Mouse (Mus musculus) ovary, postnatal 14 days (tissue): Measurements from ENCODE around the gene Chchd1.

Experiments used
- DNase-seq: peaks from one replicate; pipeline ENCODE4 v3.0.0; 2022; ENCODE audit warnings: low spot score

Gene Chchd1

DNA sequence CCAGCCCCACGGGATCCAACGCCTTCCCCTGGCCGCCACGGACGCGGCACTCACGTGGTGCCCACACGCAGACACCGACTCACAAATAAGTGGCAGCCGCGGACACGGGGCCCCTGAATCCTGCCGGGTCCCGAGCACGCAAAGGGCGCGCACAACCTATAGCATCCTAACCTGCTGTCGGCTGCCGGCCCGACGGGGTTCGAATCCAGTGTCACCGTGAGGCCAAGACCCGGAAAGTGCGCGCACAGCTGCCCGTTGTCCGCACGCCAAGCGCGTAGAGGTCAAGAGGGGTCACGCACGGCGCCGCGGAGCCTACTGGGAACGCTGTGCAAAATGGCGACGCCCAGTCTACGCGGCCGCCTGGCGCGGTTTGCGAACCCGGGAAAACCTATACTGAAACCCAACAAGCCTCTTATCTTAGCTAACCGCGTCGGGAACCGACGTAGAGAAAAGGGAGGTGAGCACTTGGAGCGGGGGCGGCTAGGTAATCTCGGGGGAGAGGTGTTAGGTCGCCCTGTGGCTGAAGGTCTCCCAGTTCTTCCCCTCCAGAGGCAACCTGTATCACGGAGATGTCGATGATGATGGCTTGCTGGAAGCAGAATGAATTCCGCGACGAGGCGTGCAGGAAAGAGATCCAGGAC, at the start of gene Chchd1:
TSS of gene Chchd1 (plus strand) at position 266 of the 641 bp plus-strand sequence.
- peak; percentile 92 for DNase-seq

DNA sequence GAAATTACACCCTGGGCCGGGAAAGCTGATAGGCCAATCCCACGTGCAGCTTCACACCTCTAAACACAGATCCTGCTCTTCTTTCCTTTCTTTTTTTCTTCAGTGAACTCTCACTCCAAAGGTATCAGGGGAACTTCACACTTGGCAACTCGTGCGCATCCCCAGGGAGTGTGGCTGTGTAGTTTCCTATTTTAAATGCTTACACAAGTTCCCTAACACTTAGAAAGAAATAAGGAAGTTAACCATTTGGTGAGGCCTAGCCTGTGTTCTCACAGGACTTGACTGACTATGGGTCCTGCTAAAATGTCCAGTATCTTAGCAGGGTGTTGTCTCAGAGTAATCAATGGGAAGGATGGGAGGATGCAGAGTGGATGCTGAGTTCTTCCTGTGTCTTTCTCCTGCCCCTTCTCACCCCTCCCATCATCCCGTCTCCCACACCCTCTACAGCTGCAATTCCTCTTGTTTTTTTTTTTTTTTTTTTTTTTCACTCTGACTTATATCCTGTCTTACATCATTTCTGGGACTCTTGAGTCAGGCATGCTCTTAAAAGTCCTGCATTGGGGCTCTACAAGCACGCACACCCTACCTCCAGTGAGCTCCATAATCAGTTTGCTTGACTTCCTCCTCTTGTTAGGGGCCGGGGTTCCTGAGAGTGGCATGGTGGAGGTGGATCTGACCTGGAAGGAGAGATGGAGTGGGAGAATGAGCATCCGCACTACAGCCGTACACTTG, 48.0 kb upstream of the Chchd1 start:
- DNase-seq: no peak

DNA sequence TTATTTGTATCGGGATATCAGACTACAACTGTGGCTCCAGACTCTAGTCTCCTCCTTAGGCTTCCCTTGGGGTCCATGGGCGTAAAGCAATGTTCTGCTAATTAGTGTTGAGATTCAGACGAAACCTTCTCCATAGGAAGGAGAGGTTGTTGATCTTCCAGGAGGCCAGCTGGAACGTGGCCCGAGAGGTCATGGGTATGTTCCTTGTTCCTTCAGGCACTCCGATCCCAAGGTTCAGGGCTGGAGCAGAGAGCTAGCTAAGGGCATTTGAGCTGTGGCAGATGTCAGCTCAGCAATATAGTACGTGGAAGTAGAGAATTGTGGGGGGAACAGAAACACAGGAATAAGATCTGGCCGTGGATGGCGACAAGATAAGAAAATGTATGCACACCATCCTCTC, 47.1 kb upstream of the Chchd1 start:
- DNase-seq: no peak

DNA sequence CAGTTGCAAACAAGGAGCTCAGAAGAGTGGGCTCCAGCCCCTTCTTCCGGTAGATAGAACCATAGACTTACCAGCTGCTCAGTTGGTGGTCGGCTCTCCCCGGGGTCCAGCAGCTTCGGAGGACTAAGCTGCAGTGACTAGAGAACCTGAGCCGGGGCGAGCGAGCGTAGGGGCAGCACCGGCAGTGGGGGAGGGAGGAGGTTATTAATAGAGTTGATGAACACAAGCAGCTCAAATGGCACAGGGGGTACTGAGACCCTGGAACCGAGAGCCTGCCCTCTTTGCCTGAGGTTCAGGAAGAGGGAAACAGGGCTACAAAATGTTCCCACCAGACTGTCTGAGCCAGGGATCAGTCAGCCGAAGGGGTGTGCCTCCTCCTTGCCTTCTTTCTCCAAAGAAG, 46.4 kb upstream of the Chchd1 start, which contains the start of gene Myoz1:
TSS of gene Myoz1 (minus strand) at position 180 of the 400 bp plus-strand sequence.
- no peak for DNase-seq

DNA sequence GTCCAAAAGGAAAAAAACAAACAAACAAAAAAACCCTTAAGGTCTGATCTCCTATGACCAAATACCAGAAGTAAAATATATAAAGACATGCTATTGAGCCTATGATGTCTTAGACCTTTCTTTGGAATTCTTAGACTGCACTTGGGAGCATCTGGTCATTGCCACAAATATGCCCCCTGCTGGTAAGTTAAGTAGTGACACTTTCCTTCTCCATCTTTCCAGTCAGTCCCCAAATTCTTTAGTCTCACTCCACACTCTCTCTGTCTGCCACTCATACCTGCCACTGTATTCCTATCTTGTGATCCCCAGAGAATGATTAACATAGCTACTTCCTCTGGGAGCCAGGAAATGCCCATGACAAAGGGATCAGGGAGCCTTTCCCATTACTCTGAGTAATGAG, 44.5 kb upstream of the Chchd1 start:
- no peak for DNase-seq

DNA sequence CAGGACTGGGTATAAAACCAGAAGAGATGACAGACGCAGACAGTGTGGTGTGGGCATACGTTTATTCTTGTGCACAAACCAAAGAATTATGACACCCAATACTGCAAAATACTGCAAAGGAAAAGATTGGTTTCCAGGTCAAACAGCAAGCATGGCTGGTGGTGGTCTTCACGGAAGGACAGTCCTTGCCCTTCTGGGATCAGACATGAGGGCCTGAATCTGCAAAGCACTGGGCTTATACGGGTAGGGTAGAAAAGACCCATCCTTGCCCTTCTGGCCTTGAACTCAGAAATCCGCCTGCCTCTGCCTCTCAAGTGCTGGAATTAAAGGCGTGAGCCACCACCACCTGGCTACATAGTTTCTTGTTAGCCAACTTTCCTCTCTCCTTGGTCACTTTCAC, 43.9 kb upstream of the Chchd1 start:
- DNase-seq: no peak

DNA sequence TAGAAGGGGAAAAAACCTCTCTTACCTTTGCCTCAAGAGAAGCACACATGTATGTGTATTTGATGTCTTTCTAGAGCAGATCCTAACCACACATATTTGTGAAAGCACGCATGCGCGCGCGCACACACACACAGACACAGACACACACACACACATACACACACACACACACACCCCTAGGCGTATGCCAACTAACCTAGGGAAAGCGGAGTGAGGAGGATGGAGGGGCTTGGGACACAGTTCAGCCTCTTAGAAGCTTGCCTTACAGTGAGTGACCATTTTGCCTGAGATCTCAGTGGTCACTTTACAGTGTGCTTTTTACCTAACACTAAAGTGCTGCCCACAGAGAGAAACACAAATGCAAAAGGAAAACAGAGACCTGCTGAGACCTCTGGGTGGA, 43.1 kb upstream of the Chchd1 start:
- DNase-seq: no peak

DNA sequence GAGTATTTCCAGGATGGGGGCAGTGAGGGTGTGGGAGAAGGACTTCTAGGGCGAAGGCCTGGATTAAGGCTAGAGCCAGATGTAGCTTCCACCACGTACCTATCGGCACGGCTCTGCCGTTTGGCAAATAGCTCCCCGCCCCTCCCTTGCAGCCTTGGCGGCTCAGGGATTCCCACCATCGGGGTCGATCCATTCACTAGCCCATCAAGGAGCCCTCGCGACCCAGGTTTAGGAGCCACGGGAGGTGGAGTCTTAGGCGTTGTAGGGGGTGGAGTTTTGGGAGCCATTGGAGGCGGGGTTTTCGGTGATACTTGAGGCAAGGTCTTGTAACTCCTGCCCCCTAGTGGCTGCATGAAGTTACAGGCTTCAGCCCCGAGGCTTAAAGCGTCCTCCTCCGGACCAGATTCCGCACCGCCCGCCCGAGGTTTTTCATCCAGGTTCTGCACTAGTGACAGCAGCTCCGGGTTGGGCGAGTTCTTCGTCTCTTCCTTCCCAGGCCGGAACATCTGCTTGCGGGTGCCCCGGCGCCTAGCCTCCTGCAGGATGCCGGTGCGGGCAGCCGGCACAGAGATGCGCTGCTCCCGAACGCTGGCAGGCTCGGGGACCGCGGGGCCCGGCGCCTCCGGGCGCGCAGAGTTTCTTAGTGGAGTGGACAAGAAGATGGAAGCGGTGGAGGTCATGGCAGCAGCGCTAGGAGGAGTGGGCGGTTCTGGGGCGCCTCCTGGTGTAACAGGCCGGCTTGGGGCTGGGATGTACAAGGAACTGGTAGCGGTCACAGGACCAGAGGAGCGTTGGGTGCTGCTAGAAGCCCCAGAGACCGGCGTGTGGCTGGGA, 41.8 kb upstream of the Chchd1 start:
- DNase-seq: peak; percentile 91

DNA sequence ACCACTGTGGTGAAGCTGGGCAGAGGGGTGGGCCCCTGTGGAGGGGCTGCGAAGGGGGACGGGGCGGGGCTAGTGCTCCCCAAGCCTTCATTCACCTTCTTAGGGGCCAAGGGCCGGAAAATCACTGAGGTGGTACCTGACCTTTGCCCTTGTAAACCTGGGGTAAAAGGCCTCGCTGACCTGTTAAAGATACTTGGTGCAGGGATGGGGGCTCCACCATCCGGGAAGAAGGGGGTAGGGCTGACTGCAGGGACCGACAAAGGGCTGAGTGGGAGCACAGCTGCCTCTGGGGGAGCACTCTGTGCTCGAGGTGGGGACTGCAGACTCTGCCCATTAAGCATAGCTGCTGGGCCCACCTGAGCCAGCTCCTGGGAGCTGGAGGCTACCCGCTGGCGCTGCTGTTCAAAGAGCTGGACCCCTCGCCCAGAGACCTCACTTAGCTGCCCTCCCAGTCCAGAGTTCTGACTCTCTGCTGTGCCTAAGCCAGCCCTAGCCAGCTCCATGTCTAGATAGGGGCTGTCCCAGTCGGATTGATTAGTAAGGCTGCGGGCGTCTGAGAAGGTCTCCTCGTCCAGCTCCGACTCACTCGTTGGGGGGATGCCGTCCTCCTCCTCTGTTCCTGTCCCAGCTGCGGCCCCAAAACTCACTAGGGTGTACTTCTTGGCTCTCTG, 41.0 kb upstream of the Chchd1 start:
- DNase-seq: no peak

DNA sequence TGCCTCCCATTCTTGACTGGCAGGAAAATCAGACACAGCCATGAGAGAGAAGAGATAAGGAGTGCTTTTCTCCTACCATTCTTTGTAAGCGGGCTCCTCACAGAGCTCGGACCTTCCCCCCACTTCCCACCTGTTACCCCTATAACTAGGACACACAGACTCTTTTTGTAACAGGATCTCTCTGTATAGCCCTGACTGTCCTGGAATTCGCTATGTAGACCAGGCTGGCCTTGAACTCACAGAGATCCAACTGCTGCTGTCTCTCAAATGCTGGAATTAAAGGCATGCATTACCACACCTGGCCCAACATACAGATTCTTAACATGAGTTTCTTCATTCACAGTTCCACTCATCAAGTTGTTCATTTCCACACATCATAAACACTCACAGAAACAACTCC, 40.1 kb upstream of the Chchd1 start:
- no peak for DNase-seq

DNA sequence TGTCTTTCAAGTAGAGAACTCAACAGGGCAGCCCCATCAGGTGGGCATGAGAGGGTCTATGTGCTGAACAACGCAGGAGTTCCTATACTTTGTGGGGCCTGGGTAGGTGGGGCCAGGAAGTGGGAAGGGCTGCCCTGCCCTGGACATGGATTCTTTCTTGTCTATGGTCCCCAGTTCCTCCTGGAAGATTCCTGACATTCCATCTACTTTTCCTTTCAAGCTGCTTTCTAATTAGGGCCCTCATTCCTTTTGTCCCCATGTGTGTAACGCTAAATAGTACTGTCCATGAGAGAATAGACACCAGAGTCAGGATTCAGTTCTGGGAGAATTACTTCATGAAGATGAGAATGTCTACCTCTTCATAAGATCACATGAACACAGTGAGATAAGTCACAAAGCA, 39.2 kb upstream of the Chchd1 start:
- DNase-seq: no peak

DNA sequence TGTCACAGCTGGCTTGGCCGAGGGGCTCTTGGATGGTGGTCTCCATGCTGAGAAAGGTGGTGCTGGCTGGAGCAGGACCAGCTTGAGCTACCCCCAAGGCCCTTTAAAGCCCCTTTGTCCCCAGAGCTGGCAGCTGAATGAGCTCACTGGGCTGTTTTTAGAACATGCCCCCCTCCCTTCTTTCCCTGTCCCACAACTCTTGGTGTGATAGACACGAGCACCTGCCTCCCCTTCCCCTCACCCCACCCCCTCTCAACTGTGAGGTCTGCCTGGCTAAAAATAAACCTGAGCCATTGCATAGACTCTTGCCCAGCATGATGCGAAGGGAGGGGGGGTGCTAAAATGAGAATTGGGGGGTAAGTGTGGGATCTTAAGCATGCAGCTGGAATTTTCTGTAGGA, 38.4 kb upstream of the Chchd1 start:
- DNase-seq: no peak

DNA sequence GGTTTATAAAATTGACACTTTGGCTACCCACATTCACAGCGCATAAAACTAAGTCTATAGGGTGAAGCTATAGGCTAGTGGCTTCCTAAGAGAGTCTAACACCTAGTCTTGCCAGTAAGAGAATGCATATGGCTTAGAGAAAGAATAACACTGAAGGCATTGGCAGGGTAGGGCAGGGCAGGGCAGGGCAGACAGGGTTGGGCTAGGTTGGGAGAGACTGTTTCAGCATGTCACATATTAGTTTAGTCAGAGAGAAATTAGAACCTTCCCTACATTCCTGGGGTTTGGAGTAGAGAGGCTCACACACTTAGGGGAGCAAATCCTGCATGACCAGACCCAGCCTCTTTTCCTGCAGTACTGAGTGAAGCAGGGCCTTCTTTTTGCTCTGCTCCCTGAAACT, 35.3 kb upstream of the Chchd1 start:
- DNase-seq: no peak

DNA sequence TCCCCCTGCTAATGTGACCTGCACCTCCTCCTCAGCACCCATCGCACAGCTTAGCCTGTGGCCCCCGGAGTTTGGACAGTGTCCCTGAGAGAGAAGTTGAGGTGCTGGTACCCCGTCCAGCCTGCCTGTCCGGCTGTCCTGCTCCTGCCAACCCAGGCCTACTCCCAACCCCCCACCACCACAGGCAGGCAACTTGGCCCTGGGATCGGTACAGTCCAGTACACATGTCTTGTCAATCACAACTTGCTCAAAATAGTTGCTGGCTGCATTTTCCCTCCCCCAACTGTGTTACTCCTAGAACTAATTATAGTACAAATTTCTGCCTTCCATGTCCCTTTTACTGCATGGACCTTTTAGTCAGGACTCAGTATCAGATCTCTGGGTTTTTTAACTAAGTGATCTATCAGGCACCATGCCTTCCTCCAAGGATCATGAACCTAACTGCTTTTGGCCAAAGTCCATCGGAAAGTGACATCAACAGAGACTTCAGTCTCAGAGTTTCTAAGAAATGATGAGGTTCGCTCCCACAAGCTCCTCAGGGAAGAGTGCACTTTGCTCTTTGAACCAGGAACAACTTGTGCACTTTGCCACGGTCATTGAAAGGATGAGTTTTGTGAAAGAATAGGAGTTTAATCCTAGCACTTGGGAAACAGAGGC, 34.5 kb upstream of the Chchd1 start, which contains the start of gene Synpo2l:
TSS of gene Synpo2l (minus strand) at position 201 of the 657 bp plus-strand sequence.
- DNase-seq: no peak

DNA sequence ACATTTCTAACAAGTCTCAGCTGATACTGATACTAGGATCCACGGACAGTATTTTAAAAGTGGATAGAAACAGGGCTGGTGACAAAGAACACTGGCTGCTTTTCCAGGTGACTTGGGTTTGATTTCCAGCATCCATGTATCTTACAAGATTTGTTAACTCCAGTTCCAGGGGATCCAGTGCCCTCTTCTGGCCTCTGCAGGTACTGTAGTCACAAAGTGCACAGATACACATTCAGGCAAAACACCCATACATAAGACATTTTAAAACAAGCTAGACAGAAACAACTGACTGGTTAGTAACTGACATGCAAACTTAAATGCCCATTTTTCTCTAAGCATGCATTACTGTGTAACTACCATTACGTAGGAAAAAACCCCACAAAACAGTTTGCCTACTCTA, 29.8 kb upstream of the Chchd1 start:
- no peak for DNase-seq

DNA sequence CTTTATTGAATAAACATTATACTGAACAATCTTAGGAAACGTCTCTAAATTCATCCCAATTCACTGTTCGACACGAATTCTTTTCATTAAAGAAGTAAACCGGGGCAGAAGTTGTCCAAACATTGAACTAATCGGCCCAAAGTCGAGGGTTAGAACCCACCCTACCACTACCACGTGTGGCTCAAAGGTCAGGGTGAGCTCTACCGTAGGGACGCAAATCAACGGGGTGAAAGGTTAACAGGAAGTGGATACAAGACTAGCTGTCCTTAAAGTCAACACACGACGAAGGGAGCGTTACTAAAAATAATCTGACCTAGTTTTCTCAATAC, 29.1 kb upstream of the Chchd1 start:
- no peak for DNase-seq

DNA sequence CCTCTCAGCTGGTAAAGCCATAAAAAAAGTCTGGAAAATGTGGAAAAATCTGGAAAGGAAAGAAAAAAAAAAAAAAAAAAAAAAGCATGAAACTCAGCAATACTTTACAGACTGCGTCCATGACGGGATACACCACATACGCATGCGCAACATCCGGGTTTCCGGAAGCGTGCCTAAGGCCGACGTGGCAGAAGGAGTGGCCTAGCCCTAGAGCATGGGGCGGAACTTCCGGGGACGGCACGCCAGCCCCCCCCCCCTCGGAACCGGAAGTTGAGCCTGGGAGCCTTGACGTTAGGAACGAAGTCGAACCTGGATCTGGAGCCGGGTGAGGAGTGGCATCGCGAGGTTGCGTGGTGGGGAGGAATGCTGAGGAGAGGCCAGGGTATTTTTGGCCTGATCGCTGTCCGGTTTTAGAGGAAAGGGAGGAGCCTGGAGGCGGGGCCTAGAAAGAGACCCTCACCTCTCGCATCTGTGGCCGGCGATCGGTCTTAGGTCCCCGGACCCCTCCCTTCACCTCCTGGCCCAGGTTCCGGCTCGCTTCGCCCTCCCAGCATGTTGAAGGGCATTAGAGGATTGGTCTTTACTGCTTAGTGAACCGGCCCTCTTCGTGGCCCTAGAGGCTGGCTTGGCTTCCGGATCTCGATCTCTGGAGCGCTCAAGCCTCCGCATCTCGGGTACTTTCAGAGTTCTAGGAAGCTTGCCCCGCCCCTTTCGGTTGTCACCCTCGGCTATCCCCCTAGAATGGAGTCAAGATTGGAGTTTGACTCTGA, 28.6 kb upstream of the Chchd1 start, which contains the start of gene Sec24c:
TSS of gene Sec24c (plus strand) at position 245 of the 770 bp plus-strand sequence.
- DNase-seq: peak; percentile 98

DNA sequence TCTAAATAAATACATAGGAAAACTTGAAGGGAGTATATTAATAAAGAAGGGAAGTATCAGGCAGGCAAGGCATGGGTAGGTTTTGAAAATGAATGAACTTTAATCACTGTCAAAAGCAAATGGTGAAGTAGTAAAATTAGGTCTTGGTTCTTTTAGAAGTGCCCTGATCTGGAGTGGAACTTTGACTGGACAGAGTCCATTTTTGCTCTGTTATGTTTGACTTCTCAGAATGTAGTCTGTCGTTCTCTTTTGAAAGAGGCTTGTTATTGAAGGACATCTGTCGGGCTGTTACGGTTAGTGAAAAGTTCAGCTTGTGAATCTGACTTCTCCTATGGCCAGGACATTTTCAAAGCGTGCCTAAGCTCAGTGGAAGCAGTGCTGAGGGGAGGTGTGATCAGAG, 24.9 kb upstream of the Chchd1 start:
- DNase-seq: no peak

DNA sequence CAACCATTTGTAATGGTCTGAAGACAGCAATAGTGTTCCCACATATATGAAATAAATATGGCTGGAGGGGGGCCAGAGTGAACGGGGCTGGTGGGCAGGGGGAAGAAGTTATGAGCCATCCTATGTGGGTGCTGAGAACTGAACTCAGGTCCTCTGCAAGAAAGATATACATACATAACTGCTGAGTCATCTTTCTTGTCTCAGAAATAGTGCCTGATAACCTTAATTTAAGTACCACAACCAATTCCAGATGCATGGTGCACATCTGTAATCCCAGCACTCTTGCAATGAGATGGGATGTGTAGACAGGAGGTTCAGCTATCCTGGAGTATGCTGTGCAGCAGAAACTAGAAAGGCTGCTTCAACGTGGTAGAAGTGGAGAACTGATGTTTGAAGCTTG, 21.1 kb upstream of the Chchd1 start:
- DNase-seq: no peak

DNA sequence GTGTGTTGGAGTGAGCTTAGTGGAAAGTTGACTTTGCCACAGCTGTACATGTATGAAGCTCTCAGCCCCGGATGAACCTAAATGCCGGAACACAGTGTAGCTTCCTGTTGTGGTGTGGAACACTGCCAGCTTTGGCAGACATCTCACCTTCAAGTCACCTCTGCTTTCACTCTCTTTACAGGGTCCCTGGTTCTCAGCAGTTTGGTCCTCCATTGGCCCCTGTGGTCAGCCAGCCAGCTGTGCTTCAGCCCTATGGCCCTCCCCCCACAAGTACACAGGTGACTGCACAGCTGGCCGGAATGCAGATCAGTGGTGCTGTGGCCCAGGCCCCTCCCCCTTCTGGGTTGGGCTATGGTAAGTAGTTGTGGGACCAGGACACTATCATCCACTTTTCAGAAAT, 20.3 kb upstream of the Chchd1 start:
- no peak for DNase-seq

DNA sequence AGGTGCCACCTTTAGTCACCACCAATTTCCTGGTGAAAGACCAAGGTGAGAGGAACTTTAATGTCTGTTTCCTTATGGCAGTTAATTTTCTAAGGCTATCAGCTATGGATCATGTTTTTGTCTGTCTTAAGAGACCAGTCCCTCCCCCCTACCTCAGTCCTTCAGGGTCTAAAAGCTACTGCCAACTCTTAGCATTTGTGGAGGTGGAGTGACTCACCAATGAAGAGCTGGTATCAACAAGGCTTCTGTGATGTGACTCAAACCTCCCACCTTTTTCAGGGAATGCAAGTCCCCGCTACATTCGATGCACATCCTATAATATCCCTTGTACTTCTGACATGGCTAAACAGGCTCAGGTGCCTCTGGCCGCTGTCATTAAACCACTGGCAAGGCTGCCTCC, 16.2 kb upstream of the Chchd1 start:
- no peak for DNase-seq
